ENCODE assay signal across 14 mouse cellular contexts in the genomic region with DNA sequence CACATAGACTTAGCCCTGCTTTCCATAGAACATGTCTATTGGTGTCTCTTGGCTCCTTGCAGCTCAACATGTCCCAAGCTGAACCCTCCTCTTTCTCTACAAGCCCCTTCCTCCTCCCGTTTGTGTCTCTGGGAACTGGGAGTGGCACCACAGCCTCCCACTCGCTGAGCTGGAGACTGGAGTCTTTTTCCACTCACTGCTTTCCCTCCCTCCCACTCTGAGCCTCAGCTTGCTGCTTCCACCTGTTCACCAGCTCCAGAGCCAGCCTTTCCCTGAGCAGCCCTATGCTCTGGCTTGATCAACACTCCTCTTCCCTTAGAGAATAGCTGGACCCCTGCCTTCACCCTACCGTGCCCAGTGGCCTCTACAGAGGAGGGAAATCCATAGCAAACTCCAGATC.
DNase-seq lines count a peak whose midpoint lies in the region; ATAC-seq and TF ChIP-seq lines count a peak whose summit lies in the region.
"Had no signal": no experiment of that assay in that cellular context is flagged by ENCODE, and none has a peak within 500 bp of the region (broad histone marks: within the 10 kb centered on the region; RNA-seq: fewer than 3 reads in every experiment).

No protein-coding gene starts in this region.

- H3K27ac ChIP-seq in forebrain, postnatal 0 days (ENCODE audit: low read depth, low read length), result no peak overlapping the region
- H3K27ac ChIP-seq in forebrain, embryonic 16.5 days (ENCODE audit: low read length), result no peak overlapping the region
- no peak overlapping the region for H3K27ac ChIP-seq in kidney, embryonic 14.5 days (ENCODE audit: low read depth, low read length)
- no peak overlapping the region for H3K27ac ChIP-seq in heart, embryonic 11.5 days (ENCODE audit: low read depth, low read length)
- H3K27ac ChIP-seq in forebrain, embryonic 12.5 days, result no peak overlapping the region
- H3K27ac ChIP-seq: liver, embryonic 12.5 days had no signal

- no peak overlapping the region for H3K4me3 ChIP-seq in forebrain, postnatal 0 days (ENCODE audit: low read depth, low read length)
- H3K4me3 ChIP-seq in forebrain, embryonic 16.5 days (replicated peaks; ENCODE audit: low read length), result no peak overlapping the region
- no peak overlapping the region for H3K4me3 ChIP-seq in kidney, embryonic 14.5 days (ENCODE audit: low read length)
- H3K4me3 ChIP-seq in heart, embryonic 11.5 days (ENCODE audit: low read depth, low read length), result no peak overlapping the region
- H3K4me3 ChIP-seq in forebrain, embryonic 12.5 days (replicated peaks), result no peak overlapping the region
- H3K4me3 ChIP-seq: liver, embryonic 12.5 days; midbrain, embryonic 10.5 days had no signal

- no peak for DNase-seq in forebrain, postnatal 0 days
- peak; percentile 58 to 62 for DNase-seq in cerebellum, postnatal 14 days
- DNase-seq in layer of hippocampus, adult 8-10 months (ENCODE audit: low spot score in 2 of 2), result peak; percentile 64 to 67
- DNase-seq in right cerebral cortex, adult 2 months (ENCODE audit: low spot score in 2 of 2), result peak; percentile 78 to 79
- DNase-seq: adrenal gland, postnatal 14 days; heart, postnatal 36 days; spleen, adult 18-20 months had no signal

- H3K9ac ChIP-seq in forebrain, postnatal 0 days, result no peak overlapping the region
- no peak overlapping the region for H3K9ac ChIP-seq in forebrain, embryonic 16.5 days (replicated peaks; ENCODE audit: low read depth, low read length)
- H3K9ac ChIP-seq in kidney, embryonic 14.5 days (ENCODE audit: low read depth, low read length), result no peak overlapping the region
- no peak overlapping the region for H3K9ac ChIP-seq in heart, embryonic 11.5 days (ENCODE audit: low read depth, low read length)
- no peak overlapping the region for H3K9ac ChIP-seq in forebrain, embryonic 12.5 days
- H3K9ac ChIP-seq: liver, embryonic 12.5 days had no signal

- H3K4me2 ChIP-seq in forebrain, postnatal 0 days (ENCODE audit: low read depth), result no peak overlapping the region
- no peak overlapping the region for H3K4me2 ChIP-seq in forebrain, embryonic 16.5 days (ENCODE audit: low read length)
- no peak overlapping the region for H3K4me2 ChIP-seq in kidney, embryonic 14.5 days (replicated peaks; ENCODE audit: low read depth, low read length)
- H3K4me2 ChIP-seq in heart, embryonic 11.5 days, result no peak overlapping the region
- no peak overlapping the region for H3K4me2 ChIP-seq in forebrain, embryonic 12.5 days
- H3K4me2 ChIP-seq: liver, embryonic 12.5 days had no signal

- peaks cover 3% of the 10 kb centered on the region; the same call in 1 of the 2 replicates for H3K36me3 ChIP-seq in forebrain, postnatal 0 days (ENCODE audit: insufficient read depth)
- no peaks in the 10 kb centered on the region for H3K36me3 ChIP-seq in forebrain, embryonic 16.5 days (ENCODE audit: control insufficient read depth, insufficient read depth)
- no peaks in the 10 kb centered on the region for H3K36me3 ChIP-seq in kidney, embryonic 14.5 days (ENCODE audit: control insufficient read depth, insufficient read depth, low read length)
- H3K36me3 ChIP-seq in heart, embryonic 11.5 days (ENCODE audit: control insufficient read depth, insufficient read depth, low read length), result no peaks in the 10 kb centered on the region
- no peaks in the 10 kb centered on the region for H3K36me3 ChIP-seq in forebrain, embryonic 12.5 days (replicated peaks)
- H3K36me3 ChIP-seq: liver, embryonic 12.5 days; midbrain, embryonic 10.5 days had no signal

- no peaks in the 10 kb centered on the region for H3K27me3 ChIP-seq in forebrain, postnatal 0 days (ENCODE audit: insufficient read depth, low read length)
- no peaks in the 10 kb centered on the region for H3K27me3 ChIP-seq in forebrain, embryonic 16.5 days (replicated peaks; ENCODE audit: control insufficient read depth, insufficient read depth, low read length)
- H3K27me3 ChIP-seq in kidney, embryonic 14.5 days (ENCODE audit: control insufficient read depth, insufficient read depth, low read length), result no peaks in the 10 kb centered on the region; the same call in 1 of the 2 replicates
- H3K27me3 ChIP-seq in heart, embryonic 11.5 days (ENCODE audit: control insufficient read depth, insufficient read depth, low read length), result no peaks in the 10 kb centered on the region; the same call in 1 of the 2 replicates
- H3K27me3 ChIP-seq in forebrain, embryonic 12.5 days, result no peaks in the 10 kb centered on the region
- H3K27me3 ChIP-seq: liver, embryonic 12.5 days had no signal

- no peaks in the 10 kb centered on the region for H3K4me1 ChIP-seq in forebrain, postnatal 0 days (ENCODE audit: insufficient read depth)
- H3K4me1 ChIP-seq in forebrain, embryonic 16.5 days (replicated peaks; ENCODE audit: control insufficient read depth, insufficient read depth, low read length), result 0 out of 2 replicates have a peak, but pooled peaks cover 2% of the 10 kb centered on the region
- no peaks in the 10 kb centered on the region for H3K4me1 ChIP-seq in kidney, embryonic 14.5 days (ENCODE audit: control insufficient read depth, insufficient read depth, low read length)
- H3K4me1 ChIP-seq in heart, embryonic 11.5 days (ENCODE audit: control insufficient read depth, insufficient read depth, low read length), result peaks cover 11% of the 10 kb centered on the region; the same call in 1 of the 2 replicates
- H3K4me1 ChIP-seq in forebrain, embryonic 12.5 days, result peaks cover 5% of the 10 kb centered on the region; the same call in 1 of the 2 replicates
- H3K4me1 ChIP-seq: liver, embryonic 12.5 days had no signal

- no peaks in the 10 kb centered on the region for H3K9me3 ChIP-seq in forebrain, postnatal 0 days (ENCODE audit: low read length)
- H3K9me3 ChIP-seq in forebrain, embryonic 16.5 days (ENCODE audit: control insufficient read depth, low read length), result no peaks in the 10 kb centered on the region
- H3K9me3 ChIP-seq in kidney, embryonic 14.5 days (ENCODE audit: control insufficient read depth, low read length), result no peaks in the 10 kb centered on the region
- no peaks in the 10 kb centered on the region for H3K9me3 ChIP-seq in heart, embryonic 11.5 days (replicated peaks; ENCODE audit: control insufficient read depth, low read length)
- H3K9me3 ChIP-seq in forebrain, embryonic 12.5 days, result no peaks in the 10 kb centered on the region
- H3K9me3 ChIP-seq: liver, embryonic 12.5 days; midbrain, embryonic 10.5 days had no signal

- 51% methylated on average over 3 of the region's 3 CpGs for WGBS in forebrain, postnatal 0 days
- WGBS in forebrain, embryonic 16.5 days, result 54% methylated on average over 3 of the region's 3 CpGs
- 34% methylated on average over 3 of the region's 3 CpGs for WGBS in kidney, embryonic 14.5 days
- 48% methylated on average over 3 of the region's 3 CpGs for WGBS in heart, embryonic 11.5 days (ENCODE audit: insufficient replicate concordance)
- WGBS in forebrain, embryonic 12.5 days, result 69% methylated on average over 3 of the region's 3 CpGs

- no peak for TF ChIP-seq CTCF in forebrain, postnatal 0 days (IDR thresholded peaks at IDR 0.05; ENCODE audit: low read depth)

- ATAC-seq in forebrain, postnatal 0 days, result peak; percentile 44; the same call in 1 of the 2 replicates
- no peak for ATAC-seq in forebrain, embryonic 16.5 days
- no peak for ATAC-seq in kidney, embryonic 14.5 days (ENCODE audit: low FRiP score, low TSS enrichment)
- ATAC-seq in heart, embryonic 11.5 days (replicated peaks; ENCODE audit: insufficient number of reproducible peaks, low FRiP score, low TSS enrichment), result no peak
- no peak for ATAC-seq in forebrain, embryonic 12.5 days (ENCODE audit: low FRiP score)
- ATAC-seq: liver, embryonic 12.5 days; lung, postnatal 0 days had no signal
